Mouse (Mus musculus): Measurements from ENCODE around the gene Taok3.
"Not testable (repeated sequence)": the region's sequence is repeated elsewhere in the genome, so short reads cannot be mapped to it uniquely, and the experiment has no call there.

The Taok3 gene

GRCm38 (mm10) chr5:117264701-117265100 lies 144.8 kb downstream of the Taok3 start:
- DNase-seq (ENCODE audit: low spot score) = no peak

GRCm38 (mm10) chr5:117267913-117268312 lies 148.0 kb downstream of the Taok3 start:
- no peak for DNase-seq (ENCODE audit: low spot score)

- DNase-seq (ENCODE audit: low spot score) = no peak
Observed at GRCm38 (mm10) chr5:117268749-117269148, 148.8 kb downstream of the Taok3 start.

- no peak for DNase-seq (ENCODE audit: low spot score)
Observed at GRCm38 (mm10) chr5:117269395-117269794, 149.5 kb downstream of the Taok3 start.

GRCm38 (mm10) chr5:117271945-117272344 lies 152.0 kb downstream of the Taok3 start:
- DNase-seq (ENCODE audit: low spot score) = no peak

- DNase-seq (ENCODE audit: low spot score) = no peak
Observed at GRCm38 (mm10) chr5:117274817-117275216, 154.9 kb downstream of the Taok3 start.

GRCm38 (mm10) chr5:117277784-117278183 lies 157.9 kb downstream of the Taok3 start:
- no peak for DNase-seq (ENCODE audit: low spot score)

- DNase-seq (ENCODE audit: low spot score) = no peak
Observed at GRCm38 (mm10) chr5:117278809-117279668, 159.1 kb downstream of the Taok3 start.

- no peak for DNase-seq (ENCODE audit: low spot score)
Observed at GRCm38 (mm10) chr5:117279669-117280050, 159.7 kb downstream of the Taok3 start.

GRCm38 (mm10) chr5:117281536-117281935 lies 161.6 kb downstream of the Taok3 start:
- peak; percentile 41 for DNase-seq (ENCODE audit: low spot score)

GRCm38 (mm10) chr5:117282360-117282759 lies 162.4 kb downstream of the Taok3 start:
- peak; percentile 28 for DNase-seq (ENCODE audit: low spot score)

GRCm38 (mm10) chr5:117284029-117284428 lies 164.1 kb downstream of the Taok3 start:
- peak; percentile 52 for DNase-seq (ENCODE audit: low spot score)

GRCm38 (mm10) chr5:117284682-117285081 lies 164.8 kb downstream of the Taok3 start:
- peak; percentile 57 for DNase-seq (ENCODE audit: low spot score)

- DNase-seq (ENCODE audit: low spot score) = peak; percentile 23
Observed at GRCm38 (mm10) chr5:117285266-117285665, 165.3 kb downstream of the Taok3 start.

- DNase-seq (ENCODE audit: low spot score) = no peak
Observed at GRCm38 (mm10) chr5:117286286-117286685, 166.4 kb downstream of the Taok3 start.

- peak; percentile 99 for DNase-seq (ENCODE audit: low spot score)
Observed at GRCm38 (mm10) chr5:117286831-117287822, 167.2 kb downstream of the Taok3 start, which contains the start of gene Pebp1. Gene Pebp1, minus strand, starts transcription at chr5:117287625.

GRCm38 (mm10) chr5:117289646-117290045 lies 169.7 kb downstream of the Taok3 start:
- DNase-seq (ENCODE audit: low spot score) = no peak

GRCm38 (mm10) chr5:117290081-117290480 lies 170.2 kb downstream of the Taok3 start:
- DNase-seq (ENCODE audit: low spot score) = no peak

GRCm38 (mm10) chr5:117291312-117291711 lies 171.4 kb downstream of the Taok3 start:
- DNase-seq (ENCODE audit: low spot score) = no peak

GRCm38 (mm10) chr5:117292547-117292946 lies 172.6 kb downstream of the Taok3 start:
- DNase-seq (ENCODE audit: low spot score) = no peak

- DNase-seq (ENCODE audit: low spot score) = not testable (repeated sequence)
Observed at GRCm38 (mm10) chr5:117293776-117294175, 173.8 kb downstream of the Taok3 start.

- DNase-seq (ENCODE audit: low spot score) = no peak
Observed at GRCm38 (mm10) chr5:117295011-117295410, 175.1 kb downstream of the Taok3 start.
